Mouse (Mus musculus) C2C12 (cell line): ENCODE measurements around the gene Olfr1093. TPM values are rescaled to one million over a fixed set of nuclear protein-coding genes. Genes with fewer than 3 reads are reported as not detected.

ENCODE experiments used
- H3K27me3 ChIP-seq: one replicate; pipeline ENCODE4 v1.6.1; 2011; ENCODE audit not compliant: control insufficient read depth, insufficient read depth, insufficient read length
- H3K36me3 ChIP-seq: one replicate; pipeline ENCODE4 v1.6.1; 2011; ENCODE audit not compliant: control insufficient read depth, insufficient read depth
- H3K4me3 ChIP-seq: one replicate; pipeline ENCODE4 v1.5.1; 2011; ENCODE audit warnings: mild to moderate bottlenecking, control low read depth; ENCODE audit not compliant: poor library complexity, insufficient read depth, severe bottlenecking
- H3K79me2 ChIP-seq: one replicate; pipeline ENCODE4 v1.6.1; 2011; ENCODE audit not compliant: control insufficient read depth, insufficient read depth
- H3K79me3 ChIP-seq: one replicate; pipeline ENCODE4 v1.6.1; 2011; ENCODE audit warnings: low read depth, control low read depth
- H3ac ChIP-seq: one replicate; pipeline ENCODE3; 2011; ENCODE audit warnings: low read depth; ENCODE audit not compliant: control insufficient read depth, insufficient read length
- CEBPB ChIP-seq: IDR thresholded peaks from one replicate; pipeline ENCODE4 v1.6.1; 2011; ENCODE audit warnings: low read depth, mild to moderate bottlenecking, control low read depth, moderate library complexity
- CTCF ChIP-seq: IDR thresholded peaks from one replicate; pipeline ENCODE4 v1.5.1; 2011; ENCODE audit not compliant: control insufficient read depth, insufficient read depth, insufficient read length
- FOSL1 ChIP-seq: IDR thresholded peaks from one replicate; pipeline ENCODE4 v1.8.0; 2011; ENCODE audit warnings: mild to moderate bottlenecking, low read length; ENCODE audit not compliant: poor library complexity, insufficient read depth, severe bottlenecking
- MAX ChIP-seq: IDR thresholded peaks from one replicate; pipeline ENCODE4 v1.6.1; 2011; ENCODE audit warnings: mild to moderate bottlenecking, control low read depth
- MYOD1 ChIP-seq: IDR thresholded peaks from one replicate; pipeline ENCODE4 v1.6.1; 2011; ENCODE audit warnings: low read depth; ENCODE audit not compliant: control insufficient read depth, insufficient read length
- MYOG ChIP-seq: IDR thresholded peaks from one replicate; pipeline ENCODE4 v1.6.1; 2011; ENCODE audit not compliant: control insufficient read depth, insufficient read length; ENCODE audit errors: extremely low read depth
- USF1 ChIP-seq: IDR thresholded peaks from one replicate; pipeline ENCODE4 v1.6.1; 2011; ENCODE audit warnings: low read depth, mild to moderate bottlenecking, control low read depth, moderate library complexity
- long read RNA-seq, 2 experiments: library from polyadenylated mRNA; unstranded; transcript quantifications; one replicate each; pipeline ENCODE4 v2.0.0; 2019 to 2020
- polyA plus RNA-seq: library from polyadenylated mRNA; unstranded; fragments of >200 nt; fragmentation: generic; extraction: Trizol; gene quantifications from one replicate; pipeline ENCODE4 v1.2.1, GENCODE M21; 2012; ENCODE audit warnings: missing spikeins

Olfr1093 gene
- not detected for polyA plus RNA-seq
- long read RNA-seq, experiment 1: 0 reads
- long read RNA-seq, experiment 2: 0 reads

DNA sequence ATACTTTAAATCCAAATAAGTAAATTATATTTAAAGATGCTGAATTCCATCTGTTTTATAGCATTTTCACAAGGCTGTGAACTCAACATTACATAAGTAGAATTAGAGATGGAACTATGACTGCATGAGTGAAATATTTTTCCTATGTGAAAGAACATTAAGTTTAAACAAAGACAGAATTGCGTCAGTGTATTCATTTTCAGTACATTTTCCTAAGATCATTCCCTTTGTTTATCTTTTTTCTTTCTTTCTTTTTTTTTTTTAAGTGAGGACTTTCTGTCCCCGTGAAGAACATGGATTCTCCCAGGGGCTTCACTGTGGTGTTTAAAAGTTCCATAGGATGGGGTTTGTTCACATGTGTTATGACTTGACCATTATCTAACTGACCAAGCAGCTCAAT lies at the start of gene Olfr1093:
Gene Olfr1093, plus strand, starts transcription at position 301 of the 400 bp plus-strand sequence.
- Histone ChIP-seq H3K79me2 (no peaks in the 10 kb centered on the region), H3K27me3 (no peaks in the 10 kb centered on the region), H3K4me3 (no peak within 1 kb of the TSS), H3K36me3 (no peaks in the 10 kb centered on the region), H3ac (no peak within 1 kb of the TSS), H3K79me3 (no peaks in the 10 kb centered on the region)
- TF ChIP-seq MYOG: no peak
- TF ChIP-seq FOSL1: no peak
- TF ChIP-seq MYOD1: no peak
- TF ChIP-seq CEBPB: no peak
- TF ChIP-seq MAX: no peak
- TF ChIP-seq CTCF: no peak
- no peak for TF ChIP-seq USF1

DNA sequence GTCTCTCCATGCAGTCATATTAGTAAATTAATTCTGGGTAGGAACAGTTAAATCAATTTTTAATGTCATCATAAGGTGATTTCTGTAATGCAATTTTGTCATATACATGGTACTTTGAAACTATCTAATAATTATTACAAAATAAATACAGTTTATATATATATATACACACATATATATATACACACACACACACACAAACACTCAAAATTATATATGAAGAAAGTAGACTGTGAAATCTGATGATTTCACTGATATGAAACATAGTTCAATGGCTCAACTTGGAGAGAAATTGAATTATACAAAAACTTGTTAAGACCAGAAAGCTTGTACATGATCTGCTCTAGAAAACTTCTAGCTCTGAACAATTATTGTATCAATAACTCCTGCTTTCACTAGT lies 48.7 kb upstream of the Olfr1093 start, which contains the start of gene Olfr1089:
Gene Olfr1089, minus strand, starts transcription at position 101 of the 400 bp plus-strand sequence.
- Histone ChIP-seq H3ac (no peak within 1 kb of the TSS), H3K36me3 (no peaks in the 10 kb centered on the region), H3K79me2 (no peaks in the 10 kb centered on the region), H3K79me3 (no peaks in the 10 kb centered on the region), H3K4me3 (no peak within 1 kb of the TSS), H3K27me3 (no peaks in the 10 kb centered on the region)
- TF ChIP-seq USF1: no peak
- TF ChIP-seq MYOD1: no peak
- no peak for TF ChIP-seq CEBPB

DNA sequence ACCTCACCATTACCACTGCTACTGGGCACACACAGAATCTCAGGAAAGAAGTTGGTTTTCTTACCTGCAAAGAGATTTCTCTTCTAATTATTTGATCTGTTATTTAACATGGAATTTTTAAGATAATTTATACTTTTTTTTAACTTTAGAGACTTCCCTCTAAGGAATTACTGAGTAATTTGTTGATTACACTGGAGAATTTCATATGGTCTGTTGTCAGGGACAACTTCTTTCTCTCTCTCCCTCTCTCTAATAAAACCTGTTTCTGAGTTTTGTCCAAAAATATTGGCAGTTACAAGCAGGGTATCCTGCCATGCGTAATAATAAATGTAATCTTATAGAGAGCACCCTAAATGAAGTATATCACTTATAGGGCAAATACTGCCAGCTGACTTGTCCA lies 23.4 kb upstream of the Olfr1093 start, which contains the start of gene Olfr1090:
Gene Olfr1090, minus strand, starts transcription at position 101 of the 400 bp plus-strand sequence.
- Histone ChIP-seq H3K36me3 (no peaks in the 10 kb centered on the region), H3K79me2 (no peaks in the 10 kb centered on the region), H3K79me3 (no peaks in the 10 kb centered on the region), H3ac (no peak within 1 kb of the TSS), H3K27me3 (no peaks in the 10 kb centered on the region), H3K4me3 (no peak within 1 kb of the TSS)
- TF ChIP-seq CEBPB (no peak), USF1 (no peak), MYOD1 (no peak), MAX (no peak), MYOG (no peak), CTCF (no peak), FOSL1 (no peak)

DNA sequence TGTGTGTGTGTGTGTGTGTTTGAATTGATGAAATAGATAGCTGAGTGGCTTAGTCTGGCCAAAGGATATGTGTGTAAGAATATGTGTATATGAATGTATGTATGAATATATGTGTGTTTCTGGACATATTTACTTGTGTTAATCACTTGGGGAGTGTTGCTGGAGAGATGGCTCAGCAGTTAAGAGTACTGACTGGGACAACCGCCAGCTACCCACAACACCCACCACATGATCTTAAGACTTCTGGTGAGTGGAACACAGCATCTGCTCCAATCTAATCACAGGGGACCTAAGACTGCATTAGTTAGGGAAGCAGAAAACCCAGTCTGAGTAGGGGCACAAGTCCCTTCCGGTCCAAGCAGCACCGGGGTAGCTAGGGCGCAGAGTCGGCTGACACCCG lies 21.2 kb upstream of the Olfr1093 start:
- Histone ChIP-seq H3K4me3 (no peak overlapping the region), H3ac (no peak overlapping the region), H3K27me3 (no peaks in the 10 kb centered on the region), H3K79me3 (no peaks in the 10 kb centered on the region), H3K79me2 (no peaks in the 10 kb centered on the region), H3K36me3 (no peaks in the 10 kb centered on the region)
- no peak for TF ChIP-seq MYOD1
- TF ChIP-seq FOSL1: no peak
- no peak for TF ChIP-seq USF1
- no peak for TF ChIP-seq CTCF
- TF ChIP-seq MYOG: no peak
- no peak for TF ChIP-seq CEBPB
- TF ChIP-seq MAX: no peak

DNA sequence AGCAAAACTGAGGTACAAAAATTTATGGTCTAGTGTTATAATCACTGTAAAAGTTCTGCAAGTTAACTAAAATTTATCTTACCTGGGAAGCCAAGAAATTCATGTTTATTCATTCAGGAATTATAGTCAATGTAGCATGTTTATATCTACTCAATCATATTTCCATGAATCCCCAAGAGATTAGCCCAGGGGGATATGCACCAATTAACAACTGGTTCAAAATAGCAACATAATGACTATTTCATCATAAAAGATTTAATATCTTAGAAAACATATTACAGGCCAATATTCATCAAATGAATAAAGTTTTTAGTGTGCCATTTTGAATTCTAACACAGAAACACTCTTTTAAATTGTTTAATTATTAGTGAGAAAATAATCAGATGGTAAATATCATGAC lies 27.6 kb downstream of the Olfr1093 start, which contains the start of gene Olfr141:
Gene Olfr141, minus strand, starts transcription at position 101 of the 400 bp plus-strand sequence.
- Histone ChIP-seq H3ac (no peak within 1 kb of the TSS), H3K27me3 (no peaks in the 10 kb centered on the region), H3K4me3 (no peak within 1 kb of the TSS), H3K36me3 (no peaks in the 10 kb centered on the region), H3K79me2 (no peaks in the 10 kb centered on the region), H3K79me3 (no peaks in the 10 kb centered on the region)
- TF ChIP-seq CTCF (no peak), MYOG (no peak)

DNA sequence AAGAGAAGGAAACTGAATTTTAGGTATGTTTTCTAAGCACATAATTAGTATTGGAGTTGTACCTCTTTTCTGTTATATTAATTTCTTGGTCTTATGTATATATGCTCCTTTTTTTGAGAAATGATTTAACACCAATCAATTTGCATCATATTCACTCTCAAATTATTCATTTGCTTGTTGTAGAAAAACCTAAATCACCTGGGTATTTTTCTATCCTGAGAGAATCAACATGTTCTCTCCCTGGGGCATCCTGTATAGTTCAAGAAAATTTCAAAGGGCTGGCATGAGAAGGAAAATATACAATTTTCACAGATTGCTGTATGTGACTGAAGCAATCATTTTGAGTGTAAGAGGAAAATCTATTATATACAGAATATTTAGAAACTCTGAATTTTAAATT lies 42.1 kb downstream of the Olfr1093 start, which contains the start of gene Olfr1094:
Gene Olfr1094, plus strand, starts transcription at position 301 of the 400 bp plus-strand sequence.
- Histone ChIP-seq H3K4me3 (no peak within 1 kb of the TSS), H3K36me3 (no peaks in the 10 kb centered on the region), H3K79me2 (no peaks in the 10 kb centered on the region), H3ac (no peak within 1 kb of the TSS), H3K79me3 (no peaks in the 10 kb centered on the region), H3K27me3 (no peaks in the 10 kb centered on the region)
- no peak for TF ChIP-seq USF1
- no peak for TF ChIP-seq MYOG
- TF ChIP-seq CTCF: no peak
- TF ChIP-seq MAX: no peak
- TF ChIP-seq CEBPB: no peak
- TF ChIP-seq MYOD1: no peak
- TF ChIP-seq FOSL1: no peak

Other genes starting within 250 kb of the Olfr1093 start
- not detected for gene Olfr1079, start 240.0 kb upstream of the Olfr1093 start, polyA plus RNA-seq
- gene Olfr1080, start 224.2 kb upstream of the Olfr1093 start, polyA plus RNA-seq: not detected
- not detected for gene Olfr1082, start 183.5 kb upstream of the Olfr1093 start, polyA plus RNA-seq
- not detected for gene Olfr1084, start 142.8 kb upstream of the Olfr1093 start, polyA plus RNA-seq
- gene Olfr1085, start 120.5 kb upstream of the Olfr1093 start, polyA plus RNA-seq: not detected
- gene Olfr1086, start 102.4 kb upstream of the Olfr1093 start, polyA plus RNA-seq: not detected
- gene Olfr1087, start 84.1 kb upstream of the Olfr1093 start, polyA plus RNA-seq: not detected
- gene Olfr1089, start 48.8 kb upstream of the Olfr1093 start, polyA plus RNA-seq: not detected
- gene Olfr1090, start 23.5 kb upstream of the Olfr1093 start, polyA plus RNA-seq: not detected
- gene Olfr141, start 27.5 kb downstream of the Olfr1093 start, polyA plus RNA-seq: not detected
- not detected for gene Olfr1094, start 42.2 kb downstream of the Olfr1093 start, polyA plus RNA-seq
- gene Olfr1095, start 69.2 kb downstream of the Olfr1093 start, polyA plus RNA-seq: not detected
- not detected for gene Gm13723, start 92.3 kb downstream of the Olfr1093 start, polyA plus RNA-seq
- not detected for gene Olfr1097, start 109.7 kb downstream of the Olfr1093 start, polyA plus RNA-seq
- not detected for gene Olfr1098, start 142.1 kb downstream of the Olfr1093 start, polyA plus RNA-seq
- gene Olfr1099, start 178.2 kb downstream of the Olfr1093 start, polyA plus RNA-seq: not detected
- gene Olfr1100, start 197.5 kb downstream of the Olfr1093 start, polyA plus RNA-seq: not detected
- not detected for gene Olfr1101, start 208.7 kb downstream of the Olfr1093 start, polyA plus RNA-seq
- gene Olfr1102, start 215.9 kb downstream of the Olfr1093 start, polyA plus RNA-seq: not detected
- gene Olfr1104, start 244.6 kb downstream of the Olfr1093 start, polyA plus RNA-seq: not detected